Mouse (Mus musculus) retina, postnatal 1 day (tissue): Measurements from ENCODE around the gene Tagln.

Experiments
- DNase-seq: peaks from one replicate; pipeline ENCODE4 v3.0.0-alpha.2; 2012

Tagln gene

DNA sequence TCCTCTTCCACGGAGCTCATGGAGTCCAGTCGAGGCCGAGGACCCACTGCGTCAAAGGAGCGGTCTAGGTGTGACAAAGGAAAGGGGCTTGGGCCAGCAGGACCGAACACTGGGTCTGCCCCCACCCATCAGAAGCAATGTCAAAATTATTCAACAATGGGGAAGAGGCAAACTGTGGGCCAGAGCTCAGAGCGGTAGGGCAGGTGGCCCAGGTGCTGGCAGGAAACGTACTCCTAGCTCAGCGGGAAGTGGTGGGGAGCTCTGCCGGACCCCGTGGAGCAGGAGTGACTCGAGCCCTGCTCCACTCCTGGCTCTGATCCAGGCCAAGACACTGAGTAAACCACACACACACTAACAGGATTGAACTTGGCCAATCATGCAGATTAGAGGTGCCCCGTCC, 9.9 kb upstream of the Tagln start:
- DNase-seq: no peak

DNA sequence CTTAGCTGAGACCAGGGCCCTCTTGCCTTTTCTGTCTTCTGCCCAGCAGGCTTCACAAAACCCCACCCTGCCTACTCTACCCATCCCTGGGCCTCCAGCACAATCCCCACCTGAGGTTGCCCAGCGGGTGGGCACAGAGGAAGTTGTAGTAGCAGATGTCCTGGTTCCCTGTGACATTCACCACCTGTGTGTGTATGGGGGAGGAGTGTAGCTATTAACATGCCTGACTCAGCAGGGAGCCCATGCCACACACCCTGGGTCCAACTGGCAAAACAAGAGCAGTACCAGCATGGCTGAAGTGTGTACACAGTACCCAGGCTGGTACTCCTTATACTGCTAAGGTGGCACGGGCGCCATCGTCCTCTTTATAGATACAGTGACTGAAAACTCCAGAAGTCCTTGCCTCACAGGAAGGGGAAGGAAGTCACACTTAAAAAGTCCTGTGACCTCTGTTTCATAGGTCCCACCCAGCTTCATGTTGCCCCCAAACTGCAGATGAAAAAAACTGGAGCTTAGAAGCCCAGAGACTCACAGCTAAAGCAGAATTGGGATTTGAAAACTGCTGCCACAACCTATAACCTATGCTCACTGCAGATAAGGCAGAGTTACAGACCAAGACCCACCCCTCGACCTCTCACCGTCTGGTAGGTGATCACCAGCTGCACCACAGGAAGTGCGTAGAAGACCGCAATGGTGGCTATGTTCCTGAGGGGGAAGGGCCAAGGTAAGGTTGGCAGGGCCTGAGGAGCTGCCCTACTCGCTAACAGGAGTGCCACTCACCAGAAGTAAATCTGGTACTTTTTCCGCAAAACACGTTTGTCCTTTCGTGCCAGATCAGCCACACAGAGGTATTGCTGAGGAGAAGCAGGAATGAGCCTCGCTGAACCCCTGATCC, 8.9 kb upstream of the Tagln start:
- no peak for DNase-seq

DNA sequence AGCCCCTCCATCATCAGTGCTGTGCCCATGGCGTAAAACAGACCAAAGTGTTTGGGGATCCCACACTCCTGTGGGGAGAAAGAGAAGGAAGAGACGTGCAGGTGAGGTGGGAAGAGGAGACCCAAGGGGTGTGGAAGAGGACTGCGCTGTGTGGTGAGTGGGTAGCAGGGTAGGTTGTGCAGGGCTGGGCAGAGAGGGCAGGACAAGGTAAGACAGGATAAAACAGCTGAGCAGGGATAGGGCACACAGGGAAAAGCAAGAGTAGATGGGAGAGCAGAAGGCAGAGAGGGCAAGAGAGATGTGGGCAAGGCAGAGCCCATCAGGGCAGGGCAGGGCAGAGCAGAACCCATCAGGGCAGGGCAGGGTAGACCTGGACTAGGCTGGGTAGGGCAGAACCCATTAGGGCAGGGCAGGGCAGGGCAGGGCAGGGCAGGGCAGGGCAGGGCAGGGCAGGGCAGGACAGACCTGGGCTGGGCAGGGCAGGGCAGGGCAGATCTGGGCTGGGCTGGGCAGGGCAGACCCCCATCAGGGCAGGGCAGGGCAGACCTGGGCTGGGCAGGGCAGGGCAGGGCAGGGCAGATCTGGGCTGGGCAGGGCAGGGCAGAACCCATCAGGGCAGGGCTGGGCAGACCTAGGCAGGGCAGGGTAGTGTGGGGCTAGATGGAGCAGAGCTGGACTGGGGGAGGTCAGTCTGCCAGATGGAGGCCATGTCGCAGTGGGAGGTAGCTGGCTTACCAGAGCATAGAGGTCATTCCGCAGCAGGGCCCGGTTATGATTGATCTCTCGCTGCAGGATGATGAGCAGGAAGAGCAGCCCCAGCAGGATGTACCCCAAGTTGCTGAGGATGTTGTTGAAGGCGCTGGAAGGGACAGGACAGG, 8.0 kb upstream of the Tagln start:
- no peak for DNase-seq

DNA sequence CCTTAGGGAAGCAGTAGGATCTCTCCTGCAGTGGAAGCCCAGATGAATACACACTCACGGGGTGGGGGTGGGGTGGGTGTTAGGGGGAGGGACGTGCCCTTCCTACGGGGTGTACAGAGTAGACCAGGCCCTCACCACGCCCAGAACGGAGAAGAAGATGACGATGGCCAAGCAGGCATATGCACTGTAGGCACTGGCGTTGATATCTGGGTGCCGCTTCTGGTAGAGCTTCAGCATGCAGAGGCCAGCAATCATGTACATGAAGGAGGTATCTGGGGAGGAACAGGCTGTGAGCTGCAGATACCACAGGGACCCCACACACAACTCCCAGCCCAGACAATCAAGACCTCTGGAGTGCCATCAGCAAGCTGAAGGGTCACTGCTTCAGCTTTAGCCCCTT, 7.1 kb upstream of the Tagln start:
- DNase-seq: no peak

DNA sequence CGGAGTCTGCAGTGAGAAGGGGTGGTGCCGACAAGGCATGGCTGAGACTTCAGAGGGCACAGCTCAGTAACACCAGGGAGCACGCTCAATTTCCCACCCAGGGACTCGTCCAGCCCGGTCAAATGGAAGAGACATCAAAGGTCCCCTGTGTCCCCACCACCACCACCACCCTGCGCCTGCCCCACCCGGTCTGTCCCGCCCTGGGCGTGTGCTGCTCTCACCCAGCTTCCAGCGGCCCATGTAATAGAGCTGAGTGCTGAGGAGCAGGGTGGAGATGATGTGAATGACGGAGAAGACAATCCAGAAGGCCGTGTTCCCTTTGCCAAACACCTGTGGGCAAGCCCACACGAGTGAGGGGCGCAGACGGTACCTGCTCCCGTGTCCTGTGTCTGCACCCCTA, 6.6 kb upstream of the Tagln start:
- DNase-seq: no peak

DNA sequence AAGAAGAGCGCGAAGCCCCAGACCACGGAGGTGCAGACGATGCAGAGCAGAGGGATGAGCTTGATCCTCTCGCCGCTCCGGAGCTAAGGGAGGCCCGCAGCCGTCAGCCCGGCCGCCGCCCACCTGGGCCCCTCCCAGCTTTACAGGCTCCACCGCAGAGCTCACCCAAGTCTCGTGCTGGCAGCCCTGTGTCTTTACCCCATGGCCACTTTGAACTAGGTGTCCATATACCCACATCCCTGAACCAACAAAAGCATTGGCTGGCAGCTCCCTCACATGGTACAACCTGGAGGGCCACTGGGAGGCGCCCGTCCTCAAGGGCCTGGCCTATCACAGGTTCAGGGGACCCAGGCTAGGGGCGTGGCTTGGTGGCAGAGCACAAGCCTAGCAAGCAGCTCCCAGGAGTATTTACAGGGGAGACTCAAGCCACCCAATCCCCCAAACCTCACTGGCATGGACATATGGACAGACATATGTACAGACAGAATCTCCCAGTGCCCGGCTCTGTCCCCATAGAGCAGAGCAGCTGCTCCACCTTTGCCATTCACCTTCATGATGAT, 5.6 kb upstream of the Tagln start:
- peak; percentile 22 for DNase-seq

DNA sequence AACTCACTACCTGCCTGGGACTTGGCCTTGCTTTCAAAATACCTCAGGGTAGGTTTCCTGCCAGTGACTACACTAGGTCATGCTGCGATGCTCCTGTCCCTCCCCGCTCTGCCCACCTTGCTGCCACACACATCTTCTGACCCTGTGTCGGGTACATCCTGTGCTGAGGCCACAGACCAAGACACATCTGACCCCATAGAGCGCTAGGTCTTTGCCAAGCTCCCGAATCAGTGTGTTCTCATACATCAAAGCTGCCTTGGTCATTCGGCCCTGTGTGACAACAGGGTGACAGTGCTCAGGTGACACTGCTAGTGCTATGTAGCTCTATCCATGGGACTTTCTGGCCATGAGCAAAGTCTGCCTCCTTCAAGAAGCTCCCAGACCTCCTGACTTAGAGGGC, 3.9 kb upstream of the Tagln start:
- DNase-seq: no peak

DNA sequence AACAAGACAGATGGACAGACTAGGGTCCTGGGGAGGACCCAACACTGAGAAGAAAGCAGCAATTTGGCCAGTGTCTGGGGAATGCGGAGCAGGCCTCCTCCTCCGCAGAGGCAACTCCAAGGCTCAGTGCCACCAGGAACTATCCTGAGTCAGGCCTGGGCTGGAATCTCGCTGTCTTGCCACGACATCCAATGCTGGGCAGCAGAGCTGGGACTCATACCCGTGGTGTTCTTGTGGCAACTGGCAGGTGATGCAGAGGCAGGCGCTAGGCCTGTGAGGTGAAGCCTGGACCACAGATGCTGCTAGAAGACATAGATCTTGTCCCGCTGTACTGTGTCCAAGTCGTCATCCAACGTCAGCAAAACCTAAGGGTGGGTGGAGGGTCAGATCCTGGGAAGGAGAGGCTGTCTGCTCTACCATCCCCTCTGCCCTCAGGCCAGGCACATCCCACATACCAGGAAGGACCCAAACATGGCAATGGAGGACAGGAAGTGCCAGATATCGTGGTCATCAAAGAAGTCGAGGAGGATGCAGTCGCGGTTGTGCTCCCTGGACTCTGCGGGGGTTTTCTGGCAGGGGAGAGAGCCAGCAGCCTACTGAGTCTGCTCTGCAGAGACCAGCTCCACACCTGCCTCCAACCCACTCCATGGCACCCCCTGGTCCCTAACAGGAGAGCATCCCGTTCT, 3.2 kb upstream of the Tagln start:
- no peak for DNase-seq

DNA sequence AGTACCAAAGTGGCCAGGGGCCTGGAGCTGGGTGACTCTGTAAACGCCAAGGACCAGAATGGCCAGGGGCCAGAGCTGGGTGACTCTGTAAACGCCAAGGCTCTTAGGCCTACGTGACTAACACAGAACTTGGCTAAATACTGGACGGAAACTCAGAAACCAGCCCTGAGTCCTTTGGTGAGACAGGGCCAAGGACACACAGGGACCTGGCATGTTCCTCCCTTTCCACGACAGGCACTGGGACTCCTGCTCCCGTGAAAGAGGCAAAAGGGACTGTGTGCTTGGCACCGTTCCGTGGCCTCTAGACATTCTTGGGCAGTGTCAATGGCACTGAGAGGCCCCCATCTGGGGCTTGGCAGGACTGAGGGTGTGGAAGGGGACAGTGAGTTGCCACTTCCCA, 2.2 kb upstream of the Tagln start:
- DNase-seq: no peak

DNA sequence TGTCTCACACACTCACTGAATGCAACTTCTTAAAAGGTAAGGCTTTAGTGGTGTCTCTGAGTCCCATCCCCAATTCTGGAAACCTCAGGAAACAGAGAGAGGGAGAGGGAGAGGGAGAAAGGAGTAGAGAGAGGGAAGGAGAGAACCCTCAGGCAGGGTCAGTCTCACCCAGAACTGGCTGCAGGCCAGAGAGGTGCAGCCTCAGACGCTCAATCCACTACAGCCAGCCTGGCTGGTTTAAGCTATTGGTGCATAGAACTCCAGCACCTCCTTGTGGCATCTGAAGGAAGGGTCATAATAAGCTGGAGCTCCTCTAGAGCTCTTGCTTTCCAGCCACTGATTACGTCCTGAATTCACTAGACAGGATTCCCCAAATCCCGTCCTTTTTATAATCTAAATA, 1.0 kb upstream of the Tagln start:
- peak; percentile 84 for DNase-seq

DNA sequence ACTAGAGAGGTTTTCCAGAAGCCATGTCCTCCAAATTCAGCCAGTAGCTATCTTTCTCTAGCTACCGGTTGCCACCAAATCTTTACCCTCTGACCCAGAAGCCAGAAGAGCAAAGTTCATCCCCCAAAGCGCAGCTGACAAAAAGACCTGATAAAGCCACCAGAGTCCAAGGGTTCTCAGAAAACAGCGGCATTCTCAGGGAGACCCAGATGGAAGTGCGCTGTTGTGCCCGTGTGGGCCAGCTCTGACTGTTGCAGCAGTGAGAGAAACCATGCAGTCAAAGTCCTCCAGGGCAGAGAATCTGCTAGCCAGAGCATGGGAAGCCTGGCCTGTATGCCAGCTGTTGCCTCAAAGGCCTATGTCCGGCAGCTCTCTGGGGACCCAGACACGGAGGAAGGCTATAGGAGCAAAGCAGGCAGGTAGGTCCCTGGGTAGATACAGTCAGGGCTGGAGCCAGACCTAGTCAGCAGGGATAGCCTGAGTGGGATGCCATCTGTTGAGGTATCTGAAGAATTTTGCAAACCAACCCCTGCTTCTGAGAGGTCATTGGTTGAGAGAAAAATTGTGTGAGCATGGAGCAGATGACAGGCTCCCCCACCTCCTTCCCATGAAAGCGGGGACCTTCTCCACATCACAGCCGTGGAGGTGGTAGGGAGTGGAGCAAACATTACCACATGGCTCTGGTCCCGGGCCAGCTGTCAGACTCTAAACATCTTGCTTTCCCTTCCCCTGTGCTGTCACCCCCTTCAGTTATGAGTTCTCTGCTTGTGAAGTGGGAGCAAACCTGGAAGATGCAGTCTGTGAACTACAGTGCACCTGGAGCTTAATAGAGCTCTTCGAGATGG, 3.1 kb downstream of the Tagln start:
- DNase-seq: peak; percentile 19

DNA sequence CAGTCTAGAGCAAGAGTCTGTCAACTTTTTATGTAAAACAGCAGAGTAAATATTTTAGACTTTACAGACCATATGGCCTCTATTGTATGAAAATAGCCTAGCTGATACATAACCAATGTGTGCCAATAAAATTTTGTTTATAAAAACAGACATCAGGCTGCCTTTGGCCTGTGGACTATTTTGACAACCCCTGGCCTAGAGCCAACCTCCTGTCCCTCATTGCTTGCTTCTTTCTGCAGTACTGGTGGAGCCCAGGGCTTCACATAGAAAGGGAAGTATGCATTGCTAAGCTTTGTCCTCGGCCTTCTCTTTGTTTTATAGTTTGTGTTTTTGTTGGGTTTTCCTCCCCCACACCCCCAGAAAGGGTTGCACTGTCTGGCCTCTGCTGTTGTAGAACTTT, 3.9 kb downstream of the Tagln start:
- no peak for DNase-seq

DNA sequence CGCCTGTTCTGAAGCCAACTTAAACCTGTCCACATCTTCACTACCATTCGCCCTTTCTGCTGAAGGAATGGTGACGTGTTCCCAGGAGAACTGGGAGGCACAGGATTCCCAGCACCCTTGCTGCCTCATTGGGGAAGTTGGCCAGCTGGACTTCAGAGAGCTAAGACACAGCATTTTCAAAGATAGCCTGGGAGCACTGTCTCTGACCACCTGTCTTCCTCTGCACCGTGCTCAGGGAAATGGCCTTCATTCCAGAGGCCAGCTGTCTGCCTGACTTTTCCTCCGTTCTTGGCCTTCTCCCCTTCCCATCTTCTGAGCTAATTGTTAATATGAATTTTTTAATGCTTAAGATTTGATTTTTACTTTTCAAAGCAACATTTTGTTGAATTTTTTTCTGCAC, 6.6 kb downstream of the Tagln start:
- DNase-seq: no peak

DNA sequence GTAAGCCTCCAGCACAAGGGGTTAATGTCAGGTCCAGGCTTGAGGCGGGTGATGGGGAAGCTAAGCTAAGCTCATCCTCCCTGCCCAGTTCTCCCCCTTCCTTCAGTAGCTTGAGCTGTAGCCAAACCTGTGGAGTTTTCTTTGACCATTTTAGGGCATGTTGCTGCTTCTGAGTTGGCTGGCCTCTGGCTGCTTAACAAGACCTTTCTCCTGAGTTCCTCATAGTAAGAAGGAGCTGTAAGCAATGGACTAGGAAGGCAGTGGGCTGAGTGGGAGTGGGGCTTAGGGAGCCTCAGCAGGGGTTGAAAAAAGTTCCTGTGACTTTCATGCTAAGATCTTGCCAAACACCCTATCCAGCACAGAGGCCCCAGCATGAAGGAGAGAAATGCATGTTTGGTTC, 16.0 kb downstream of the Tagln start:
- DNase-seq: no peak

DNA sequence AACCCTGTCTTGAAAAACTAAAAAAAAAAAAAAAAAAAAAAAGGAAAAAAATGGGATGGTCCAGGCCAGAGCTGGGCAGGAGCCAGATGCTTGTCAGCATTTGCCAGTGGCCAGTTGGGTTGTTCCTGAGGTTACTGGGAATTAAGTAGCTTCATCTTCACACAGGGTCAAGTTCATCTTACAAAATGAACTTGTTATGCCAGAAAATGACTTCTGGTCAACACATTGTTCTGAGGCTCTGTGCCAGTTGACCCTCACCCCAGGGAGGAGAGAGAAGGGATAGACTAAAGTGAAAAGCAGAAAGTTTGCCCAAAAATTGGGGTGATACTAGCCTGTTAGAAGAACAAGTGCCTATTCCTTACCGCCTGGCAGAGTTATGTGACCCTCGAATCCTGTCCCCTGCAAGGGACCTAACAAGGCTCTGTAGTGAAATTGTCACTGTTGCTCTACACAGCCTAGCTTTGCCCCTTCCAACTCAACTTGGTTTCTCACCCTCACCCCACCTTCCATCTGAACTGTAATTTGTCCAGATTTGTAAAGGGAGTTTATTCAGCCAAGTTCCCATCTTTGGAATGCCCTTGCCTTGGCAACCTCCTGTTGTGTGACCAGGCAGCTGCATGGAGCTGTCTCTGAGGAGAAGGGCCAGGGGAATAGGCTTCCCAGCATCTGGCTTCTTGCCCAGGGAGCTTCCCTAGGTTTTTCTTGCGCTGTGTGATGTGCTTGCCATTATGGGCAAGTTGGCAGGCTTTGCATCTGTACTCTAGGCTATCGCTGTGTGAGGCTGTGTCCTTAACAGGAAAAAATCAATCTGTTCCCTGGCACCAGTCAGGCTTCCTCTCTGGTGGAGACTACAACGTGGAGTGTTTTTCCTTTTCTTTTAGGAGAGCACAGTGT, 18.6 kb downstream of the Tagln start:
- no peak for DNase-seq

DNA sequence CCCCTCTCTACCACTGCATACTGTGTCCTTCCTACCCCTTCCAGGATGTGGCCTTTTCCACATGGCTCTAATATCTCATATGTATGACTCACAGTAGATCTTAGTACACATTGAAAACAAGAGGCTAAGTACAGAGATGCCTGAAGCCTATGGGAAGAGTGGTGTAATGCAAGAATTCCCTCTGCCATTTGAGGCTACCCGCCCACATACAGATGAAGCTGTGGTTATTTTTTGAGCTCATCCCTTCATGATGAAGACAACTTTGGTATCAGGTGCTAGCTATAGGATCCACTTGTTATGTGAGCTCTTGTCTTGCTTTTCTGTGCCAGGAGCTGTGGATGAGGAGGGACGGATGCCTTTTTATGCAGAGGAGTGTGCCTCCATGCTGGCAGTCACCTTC, 20.2 kb downstream of the Tagln start:
- no peak for DNase-seq

DNA sequence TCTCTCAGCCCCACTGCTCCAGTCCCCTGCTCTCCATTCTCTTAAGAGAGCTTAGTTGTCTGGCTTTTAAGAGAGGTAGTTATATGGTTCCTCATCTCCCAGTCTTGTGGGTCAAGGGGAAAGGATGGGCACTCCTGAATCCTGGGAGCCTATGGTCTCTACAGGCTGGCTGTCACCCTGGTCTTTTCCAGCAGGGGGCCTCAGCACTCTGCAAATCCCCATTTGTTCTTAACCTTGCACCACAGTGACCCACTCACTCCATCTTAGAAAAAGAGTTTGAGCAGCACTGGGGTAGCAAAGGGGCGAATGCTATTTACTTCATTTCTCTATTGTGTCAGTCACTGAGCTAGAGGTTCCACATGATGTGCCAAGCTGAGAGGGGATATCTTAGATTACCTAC, 24.2 kb downstream of the Tagln start:
- peak; percentile 43 for DNase-seq

DNA sequence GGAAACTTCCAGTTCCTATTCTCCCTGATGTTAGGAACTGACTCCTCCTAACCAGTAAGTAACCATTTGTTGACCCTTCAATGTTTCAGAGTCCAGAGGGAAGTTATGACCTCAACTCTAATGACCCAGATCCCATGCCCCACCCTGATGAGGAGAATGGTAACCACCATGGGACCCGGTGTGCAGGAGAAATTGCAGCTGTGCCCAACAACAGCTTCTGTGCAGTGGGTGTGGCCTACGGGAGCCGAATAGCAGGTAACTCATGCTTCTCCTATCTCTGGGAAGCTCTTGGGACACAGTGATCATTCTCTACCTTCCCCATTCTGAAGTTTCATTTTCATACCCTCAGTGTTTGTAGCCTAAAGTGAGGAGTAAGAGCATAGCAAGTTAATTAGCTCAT, 24.9 kb downstream of the Tagln start:
- no peak for DNase-seq

DNA sequence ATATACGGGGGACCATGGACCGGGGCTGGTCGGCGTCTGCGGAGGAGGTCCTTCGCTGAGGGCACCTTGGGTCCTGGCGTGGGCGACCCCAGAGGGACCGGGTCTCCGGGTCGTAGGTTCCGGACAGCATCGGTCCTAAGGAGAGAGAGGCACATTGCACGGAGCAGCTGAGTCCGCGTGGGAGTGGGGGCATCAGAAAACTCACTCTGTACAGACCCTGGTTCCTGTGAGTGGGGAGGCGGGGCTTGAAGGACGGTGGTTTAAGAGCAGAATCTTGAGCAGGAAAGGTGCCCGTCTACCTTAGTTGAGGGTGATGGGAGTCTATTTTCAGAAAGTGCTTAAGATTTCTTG, 28.8 kb downstream of the Tagln start:
- no peak for DNase-seq

DNA sequence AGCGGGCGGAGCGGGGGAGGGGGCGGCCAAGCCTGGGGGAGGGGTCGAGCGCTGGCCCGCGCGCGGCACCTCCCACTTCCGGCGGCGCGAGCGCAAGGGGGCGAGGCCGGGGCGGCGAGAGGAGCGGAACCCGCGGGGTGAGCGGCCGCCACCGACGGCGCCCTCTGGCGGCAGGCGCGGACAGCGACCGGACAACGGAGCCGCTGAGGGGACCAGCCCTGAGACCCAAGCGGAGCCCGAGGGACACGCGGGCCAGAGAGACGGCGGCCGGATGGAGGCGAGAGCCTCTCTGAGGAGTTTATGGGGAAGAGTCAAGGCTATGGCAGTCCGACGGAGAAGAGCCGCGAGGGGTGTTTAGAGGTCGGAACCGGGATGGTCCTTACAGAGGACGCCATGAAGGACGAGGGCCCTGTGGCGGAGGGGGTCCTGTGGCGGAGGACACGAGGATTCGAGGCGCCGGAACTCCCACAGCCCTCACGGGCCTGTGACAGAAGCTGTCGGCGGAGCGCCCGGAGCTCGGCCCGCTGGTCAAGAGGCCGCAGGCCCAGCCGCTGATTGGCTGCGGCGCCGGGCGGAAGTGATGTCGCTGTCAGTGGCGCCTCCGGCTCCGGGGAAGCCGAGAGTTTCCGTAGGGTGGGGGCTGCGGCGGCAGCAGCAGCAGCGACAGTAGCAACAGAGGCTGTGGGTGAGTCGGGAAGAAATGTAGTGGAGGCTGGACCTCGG, 29.3 kb downstream of the Tagln start, which contains the start of the genes Pcsk7 and Rnf214:
Gene Pcsk7 (plus strand): TSS at position 143 of the 723 bp plus-strand sequence.
Gene Rnf214 (minus strand): TSS at position 557 of the 723 bp plus-strand sequence.
- DNase-seq: peak; percentile 94
